In genomic region chr5:24484963-24485362, GRCm38 (mm10) we compare ENCODE assay signal across 10 mouse cellular contexts. TPM values are rescaled to one million over a fixed set of nuclear protein-coding genes. Genes with fewer than 3 reads are reported as not detected.
DNase-seq lines count a peak whose midpoint lies in the region; ATAC-seq lines count a peak whose summit lies in the region.
"Had no signal": no experiment of that assay in that cellular context is flagged by ENCODE, and none has a peak within 500 bp of the region (broad histone marks: within the 10 kb centered on the region; RNA-seq: fewer than 3 reads in every experiment).

No protein-coding gene starts in this region.

- peak overlapping the region; percentile 30; the same call in 1 of the 2 replicates for H3K9ac ChIP-seq in forebrain, embryonic 16.5 days (replicated peaks; ENCODE audit: low read depth, low read length)
- H3K9ac ChIP-seq in limb, embryonic 11.5 days (ENCODE audit: low read length): 0 out of 2 replicates have a peak overlapping the region, but pooled peaks have one; percentile 0
- peak overlapping the region; percentile 55; the same call in 1 of the 2 replicates for H3K9ac ChIP-seq in neural tube, embryonic 13.5 days

- H3K4me3 ChIP-seq in forebrain, embryonic 16.5 days (replicated peaks; ENCODE audit: low read length): no peak overlapping the region
- H3K4me3 ChIP-seq in limb, embryonic 11.5 days (ENCODE audit: low read depth, low read length): no peak overlapping the region
- peak overlapping the region; percentile 25 for H3K4me3 ChIP-seq in neural tube, embryonic 13.5 days

- no peaks in the 10 kb centered on the region for H3K9me3 ChIP-seq in forebrain, embryonic 16.5 days (ENCODE audit: control insufficient read depth, low read length)
- no peaks in the 10 kb centered on the region for H3K9me3 ChIP-seq in limb, embryonic 11.5 days (ENCODE audit: control insufficient read depth, low read length)
- no peaks in the 10 kb centered on the region for H3K9me3 ChIP-seq in neural tube, embryonic 13.5 days
- H3K9me3 ChIP-seq: G1E had no signal

- peaks cover 26% of the 10 kb centered on the region for H3K4me1 ChIP-seq in forebrain, embryonic 16.5 days (replicated peaks; ENCODE audit: control insufficient read depth, insufficient read depth, low read length)
- H3K4me1 ChIP-seq in limb, embryonic 11.5 days (ENCODE audit: control insufficient read depth, insufficient read depth, low read length): peaks cover 38% of the 10 kb centered on the region
- peaks cover 96% of the 10 kb centered on the region for H3K4me1 ChIP-seq in neural tube, embryonic 13.5 days (replicated peaks)

- H3K27ac ChIP-seq in forebrain, embryonic 16.5 days (ENCODE audit: low read length): no peak overlapping the region
- no peak overlapping the region for H3K27ac ChIP-seq in limb, embryonic 11.5 days (replicated peaks; ENCODE audit: low read depth, low read length)
- peak overlapping the region; percentile 91 for H3K27ac ChIP-seq in neural tube, embryonic 13.5 days (replicated peaks)

- WGBS in forebrain, embryonic 16.5 days: 4% methylated on average over 22 of the region's 22 CpGs
- WGBS in limb, embryonic 11.5 days: 17% methylated on average over 22 of the region's 22 CpGs
- WGBS in neural tube, embryonic 13.5 days: 13% methylated on average over 22 of the region's 22 CpGs

- no peaks in the 10 kb centered on the region for H3K27me3 ChIP-seq in forebrain, embryonic 16.5 days (replicated peaks; ENCODE audit: control insufficient read depth, insufficient read depth, low read length)
- no peaks in the 10 kb centered on the region for H3K27me3 ChIP-seq in limb, embryonic 11.5 days (ENCODE audit: control insufficient read depth, insufficient read depth, low read length)
- H3K27me3 ChIP-seq in neural tube, embryonic 13.5 days: no peaks in the 10 kb centered on the region

- DNase-seq in layer of hippocampus, adult 18-20 months (ENCODE audit: low spot score in 2 of 2): peak; percentile 47
- DNase-seq in layer of hippocampus, adult 8-10 months (ENCODE audit: low spot score in 2 of 2): no peak
- DNase-seq in limb, embryonic 11.5 days (ENCODE audit: low spot score): peak; percentile 49
- DNase-seq in gastrocnemius, postnatal 25 days: no peak
- no peak for DNase-seq in lung, postnatal 36 days
- DNase-seq in cerebellum, adult 11-12 months: no peak

- peaks cover 17% of the 10 kb centered on the region for H3K36me3 ChIP-seq in forebrain, embryonic 16.5 days (ENCODE audit: control insufficient read depth, insufficient read depth)
- peaks cover 23% of the 10 kb centered on the region for H3K36me3 ChIP-seq in limb, embryonic 11.5 days (ENCODE audit: control insufficient read depth, insufficient read depth, low read length)
- H3K36me3 ChIP-seq in neural tube, embryonic 13.5 days: peaks cover 74% of the 10 kb centered on the region

- peak overlapping the region; percentile 31 for H3K4me2 ChIP-seq in forebrain, embryonic 16.5 days (ENCODE audit: low read length)
- H3K4me2 ChIP-seq in limb, embryonic 11.5 days (ENCODE audit: low read depth, severe bottlenecking): peak overlapping the region; percentile 46
- peak overlapping the region; percentile 51 for H3K4me2 ChIP-seq in neural tube, embryonic 13.5 days

- ATAC-seq in forebrain, embryonic 16.5 days: peak; percentile 16; the same call in 1 of the 2 replicates
- no peak for ATAC-seq in limb, embryonic 11.5 days (ENCODE audit: insufficient number of reproducible peaks, low FRiP score, low TSS enrichment, low read depth)
- peak; percentile 60 for ATAC-seq in neural tube, embryonic 13.5 days (ENCODE audit: low read depth)

RNA-seq across cellular contexts. Expression of gene Agap3, which starts 33.0 kb away (rescaled TPM):
- total RNA-seq in layer of hippocampus, adult 18-20 months (2021): 100 to 1,000 TPM; 673 to 687 TPM
- 100 to 1,000 TPM; 563 to 611 (median 584) TPM for total RNA-seq in layer of hippocampus, adult 8-10 months (2022)
- 57.0 and 58.6 TPM in 2 replicates for polyA plus RNA-seq in forebrain, embryonic 16.5 days (2015; fragmentation: Nextera tagmentation; extraction: Ambion mirVana)
- 39.9 and 52.1 TPM in 2 replicates for polyA plus RNA-seq in limb, embryonic 11.5 days (2014; fragmentation: Nextera tagmentation; extraction: Ambion mirVana)
- polyA plus RNA-seq in neural tube, embryonic 13.5 days (2015; fragmentation: Nextera tagmentation; extraction: Ambion mirVana): 64.6 and 80.9 TPM in 2 replicates
- total RNA-seq in gastrocnemius, postnatal 25 days (2021): 10 to 100 TPM; 52.4 to 56.0 TPM

RNA-seq across cellular contexts. Expression of gene Tmub1, which starts 37.3 kb away (rescaled TPM):
- total RNA-seq in layer of hippocampus, adult 18-20 months (2021): 10 to 100 TPM; 21.8 to 23.7 TPM
- total RNA-seq in layer of hippocampus, adult 8-10 months (2022): 10 to 100 TPM; 19.0 to 23.5 (median 19.7) TPM
- 37.3 and 45.4 TPM in 2 replicates for polyA plus RNA-seq in forebrain, embryonic 16.5 days (2015; fragmentation: Nextera tagmentation; extraction: Ambion mirVana)
- 25.4 and 27.1 TPM in 2 replicates for polyA plus RNA-seq in limb, embryonic 11.5 days (2014; fragmentation: Nextera tagmentation; extraction: Ambion mirVana)
- polyA plus RNA-seq in neural tube, embryonic 13.5 days (2015; fragmentation: Nextera tagmentation; extraction: Ambion mirVana): 51.2 TPM in 2 replicates
- 10 to 100 TPM; 17.2 to 18.9 TPM for total RNA-seq in gastrocnemius, postnatal 25 days (2021)

RNA-seq across cellular contexts. Expression of gene Fastk, which starts 39.9 kb away (rescaled TPM):
- total RNA-seq in layer of hippocampus, adult 18-20 months (2021): 100 to 1,000 TPM; 109 to 115 TPM
- 100 to 1,000 TPM; 131 to 154 (median 134) TPM for total RNA-seq in layer of hippocampus, adult 8-10 months (2022)
- 92.2 and 96.3 TPM in 2 replicates for polyA plus RNA-seq in forebrain, embryonic 16.5 days (2015; fragmentation: Nextera tagmentation; extraction: Ambion mirVana)
- 89.6 and 95.1 TPM in 2 replicates for polyA plus RNA-seq in limb, embryonic 11.5 days (2014; fragmentation: Nextera tagmentation; extraction: Ambion mirVana)
- polyA plus RNA-seq in neural tube, embryonic 13.5 days (2015; fragmentation: Nextera tagmentation; extraction: Ambion mirVana): 89.4 and 102 TPM in 2 replicates
- total RNA-seq in gastrocnemius, postnatal 25 days (2021): 100 to 1,000 TPM; 169 to 176 TPM

RNA-seq across cellular contexts. Expression of gene Gbx1, which starts 42.0 kb away (rescaled TPM):
- not detected for total RNA-seq in layer of hippocampus, adult 18-20 months (2021)
- total RNA-seq in layer of hippocampus, adult 8-10 months (2022): not detected
- polyA plus RNA-seq in forebrain, embryonic 16.5 days (2015; fragmentation: Nextera tagmentation; extraction: Ambion mirVana): 0.45 and 1.3 TPM in 2 replicates
- 0.04 TPM in 1 of 2 replicates, not detected in the other for polyA plus RNA-seq in limb, embryonic 11.5 days (2014; fragmentation: Nextera tagmentation; extraction: Ambion mirVana)
- 11.2 and 16.1 TPM in 2 replicates for polyA plus RNA-seq in neural tube, embryonic 13.5 days (2015; fragmentation: Nextera tagmentation; extraction: Ambion mirVana)
- not detected for total RNA-seq in gastrocnemius, postnatal 25 days (2021)
- total RNA-seq: G1E had no signal
- polyA plus RNA-seq: lung, embryonic 16.5 days had no signal

RNA-seq across cellular contexts. Expression of gene Asb10, which starts 55.8 kb away (rescaled TPM):
- total RNA-seq in layer of hippocampus, adult 18-20 months (2021): under 1 TPM in 1 of 2 experiments, not detected in 1; 0.23 TPM
- 1 to 10 TPM in 2 of 4 experiments, under 1 TPM in 2; 0.19 to 5.8 (median 3.0) TPM for total RNA-seq in layer of hippocampus, adult 8-10 months (2022)
- polyA plus RNA-seq in forebrain, embryonic 16.5 days (2015; fragmentation: Nextera tagmentation; extraction: Ambion mirVana): 0.09 and 0.11 TPM in 2 replicates
- 0.40 and 0.81 TPM in 2 replicates for polyA plus RNA-seq in limb, embryonic 11.5 days (2014; fragmentation: Nextera tagmentation; extraction: Ambion mirVana)
- 0.15 and 0.25 TPM in 2 replicates for polyA plus RNA-seq in neural tube, embryonic 13.5 days (2015; fragmentation: Nextera tagmentation; extraction: Ambion mirVana)
- 10 to 100 TPM; 33.2 to 66.7 TPM for total RNA-seq in gastrocnemius, postnatal 25 days (2021)
- total RNA-seq: G1E had no signal
- polyA plus RNA-seq: G1E had no signal

Comparison
In these comparisons a context has a peak if more than half of its experiments do, and no peak if none do; other contexts are left out.
1. DNase-seq: peak in layer of hippocampus, adult 18-20 months (2 of 2) and limb, embryonic 11.5 days (single experiment); none in layer of hippocampus, adult 8-10 months (0 of 2), gastrocnemius, postnatal 25 days (single experiment), lung, postnatal 36 days (single experiment) and cerebellum, adult 11-12 months (single experiment).
2. H3K9ac ChIP-seq: peak in every context shown above with its lines; median percentile 55 in neural tube, embryonic 13.5 days; 30 in forebrain, embryonic 16.5 days; 0 in limb, embryonic 11.5 days.
3. RNA of gene Agap3, which starts 33.0 kb away (total RNA-seq): 673 to 687 TPM in layer of hippocampus, adult 18-20 months and 563 to 611 TPM in layer of hippocampus, adult 8-10 months; 52.4 to 56.0 TPM in gastrocnemius, postnatal 25 days; every median in the first group is over 4 times any median in the second.
4. Peak in every context shown above with its lines, with median percentiles within 50 percentile points of each other: H3K4me2 ChIP-seq.